Mouse (Mus musculus): ENCODE data around the gene Pdk3. TPM values are rescaled to one million over a fixed set of nuclear protein-coding genes. Genes with fewer than 3 reads are reported as not detected.
A peak's percentile ranks its signal among the peaks of the same experiment; 100 is the strongest.

Pdk3 gene
- 36.8 and 61.8 TPM in 2 replicates for total RNA-seq (2014; fragmentation: Nextera tagmentation)
- 63.3 and 68.6 TPM in 2 replicates for total RNA-seq (2017)

- ATAC-seq (replicated peaks; ENCODE audit: low FRiP score, low TSS enrichment, poor library complexity, severe bottlenecking): peak; percentile 97
Measured at GRCm38 (mm10) chrX:93831561-93832336, at the start of gene Pdk3. TSS of gene Pdk3 (minus strand) at chrX:93832201.

GRCm38 (mm10) chrX:93877634-93878016 is 45.6 kb upstream of the Pdk3 start:
- no peak for ATAC-seq (replicated peaks; ENCODE audit: low FRiP score, low TSS enrichment, poor library complexity, severe bottlenecking)

- ATAC-seq (replicated peaks; ENCODE audit: low FRiP score, low TSS enrichment, poor library complexity, severe bottlenecking): no peak
Measured at GRCm38 (mm10) chrX:93876981-93877633, 45.1 kb upstream of the Pdk3 start.

- ATAC-seq (replicated peaks; ENCODE audit: low FRiP score, low TSS enrichment, poor library complexity, severe bottlenecking): no peak
Measured at GRCm38 (mm10) chrX:93863393-93863792, 31.4 kb upstream of the Pdk3 start.

- ATAC-seq (replicated peaks; ENCODE audit: low FRiP score, low TSS enrichment, poor library complexity, severe bottlenecking): peak; percentile 55; the same call in 1 of the 2 replicates
Measured at GRCm38 (mm10) chrX:93862525-93863086, 30.6 kb upstream of the Pdk3 start.

DNA sequence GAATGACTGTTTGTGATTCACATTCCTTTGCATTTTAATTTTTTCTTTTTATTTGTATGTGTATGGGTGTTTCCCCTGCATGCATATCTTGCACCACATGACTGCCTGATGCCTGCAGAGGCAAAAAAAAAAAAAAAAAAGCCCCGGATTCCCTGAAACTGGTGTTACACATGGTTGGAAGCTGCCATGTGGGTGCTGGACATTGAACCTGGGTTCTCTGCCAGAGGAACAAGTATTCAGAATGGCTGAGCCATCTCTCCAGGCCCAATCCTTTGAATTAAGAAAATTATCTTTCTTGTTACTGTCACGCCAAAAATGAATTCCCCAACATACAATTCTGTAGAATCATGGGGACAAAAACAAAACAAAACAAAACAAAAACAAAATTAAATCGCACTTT is 25.8 kb upstream of the Pdk3 start:
- ATAC-seq (replicated peaks; ENCODE audit: low FRiP score, low TSS enrichment, poor library complexity, severe bottlenecking): no peak

DNA sequence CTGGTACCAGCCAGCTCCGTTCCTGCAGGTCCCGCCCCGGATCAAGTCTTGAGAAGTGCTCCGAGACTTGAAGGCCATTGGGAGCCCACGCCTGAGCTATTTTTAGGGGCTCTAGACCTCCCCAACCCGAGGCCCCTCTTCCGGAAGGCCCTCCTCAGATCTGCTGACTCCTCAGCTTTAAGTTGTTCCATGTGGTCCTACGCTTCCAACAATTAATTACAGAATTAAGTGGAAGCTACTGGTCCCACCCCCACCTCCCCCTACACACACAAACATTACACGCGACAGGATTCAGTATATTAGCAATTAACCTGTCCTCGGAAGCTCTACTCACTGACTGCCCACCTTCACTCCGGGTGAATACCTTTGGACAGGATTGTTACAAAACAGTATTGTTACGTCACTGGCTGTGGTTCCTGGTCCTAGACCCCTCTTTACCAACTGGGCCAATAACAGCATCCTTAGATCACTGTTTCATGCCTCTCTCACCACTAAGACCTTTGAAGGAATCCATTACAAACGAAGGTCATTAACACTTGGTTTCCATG is 410 bp upstream of the Pdk3 start:
- no peak for ATAC-seq (replicated peaks; ENCODE audit: low FRiP score, low TSS enrichment, poor library complexity, severe bottlenecking)

DNA sequence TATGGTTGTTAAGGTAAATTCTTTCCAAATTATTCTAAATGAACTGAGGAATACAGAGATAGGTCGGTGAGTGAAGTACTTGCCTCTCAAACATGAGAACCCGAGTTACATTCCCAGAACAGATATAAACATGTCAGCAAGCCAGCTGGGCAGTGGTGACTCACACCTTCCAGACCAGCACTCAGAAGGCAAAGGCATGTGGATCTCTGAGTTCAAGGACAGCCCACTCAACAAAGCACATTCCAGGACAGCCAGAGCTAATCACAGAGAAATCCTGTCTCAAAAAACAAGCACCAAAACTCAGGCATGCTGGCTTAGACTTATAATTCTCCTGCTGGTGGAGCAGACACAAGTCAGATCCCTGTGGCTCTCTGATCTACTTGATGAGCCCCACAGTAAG is 6.2 kb downstream of the Pdk3 start:
- no peak for ATAC-seq (replicated peaks; ENCODE audit: low FRiP score, low TSS enrichment, poor library complexity, severe bottlenecking)

DNA sequence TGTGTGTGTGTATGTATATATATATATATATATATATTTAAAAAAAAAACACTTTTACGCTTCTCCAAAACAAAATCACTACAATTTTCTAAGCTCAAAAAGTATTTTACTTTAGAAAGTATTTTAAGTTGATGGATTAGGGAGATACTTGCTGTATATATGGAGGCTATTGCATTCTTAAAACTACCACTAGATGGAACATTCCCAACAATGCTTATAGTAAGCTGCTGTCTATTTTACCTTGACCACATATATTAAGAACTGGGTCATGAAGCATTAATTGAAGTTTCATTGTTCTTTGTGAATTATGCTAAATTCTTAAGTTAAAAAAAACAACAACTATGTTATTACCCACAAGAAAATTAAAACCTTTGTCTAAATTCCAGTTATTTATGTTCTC is 24.0 kb downstream of the Pdk3 start:
- ATAC-seq (replicated peaks; ENCODE audit: low FRiP score, low TSS enrichment, poor library complexity, severe bottlenecking): no peak

GRCm38 (mm10) chrX:93793168-93793567 is 38.8 kb downstream of the Pdk3 start:
- peak; percentile 41; the same call in 1 of the 2 replicates for ATAC-seq (replicated peaks; ENCODE audit: low FRiP score, low TSS enrichment, poor library complexity, severe bottlenecking)

DNA sequence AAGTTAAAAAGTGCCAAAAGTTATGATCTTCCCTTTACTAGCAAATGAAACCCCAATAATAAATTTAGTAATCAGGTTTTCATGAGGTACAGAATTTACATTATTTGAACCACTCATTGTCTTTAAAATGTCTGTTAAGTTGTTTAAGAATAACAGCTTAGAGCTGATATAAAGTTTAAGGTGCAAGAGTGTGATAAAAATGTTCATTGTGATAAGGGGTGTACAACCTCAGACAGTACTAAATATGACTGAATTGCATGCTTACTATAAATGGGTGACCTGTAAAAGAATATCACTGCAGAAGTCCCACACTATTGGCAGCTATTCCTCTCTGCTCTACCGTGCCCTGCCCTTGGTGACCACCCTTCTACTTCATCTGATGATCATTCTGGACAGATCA is 42.4 kb downstream of the Pdk3 start:
- ATAC-seq (replicated peaks; ENCODE audit: low FRiP score, low TSS enrichment, poor library complexity, severe bottlenecking): peak; percentile 74; the same call in 1 of the 2 replicates

GRCm38 (mm10) chrX:93760770-93761169 is 71.2 kb downstream of the Pdk3 start:
- no peak for ATAC-seq (replicated peaks; ENCODE audit: low FRiP score, low TSS enrichment, poor library complexity, severe bottlenecking)

- no peak for ATAC-seq (replicated peaks; ENCODE audit: low FRiP score, low TSS enrichment, poor library complexity, severe bottlenecking)
Measured at GRCm38 (mm10) chrX:93756867-93757455, 75.0 kb downstream of the Pdk3 start.

DNA sequence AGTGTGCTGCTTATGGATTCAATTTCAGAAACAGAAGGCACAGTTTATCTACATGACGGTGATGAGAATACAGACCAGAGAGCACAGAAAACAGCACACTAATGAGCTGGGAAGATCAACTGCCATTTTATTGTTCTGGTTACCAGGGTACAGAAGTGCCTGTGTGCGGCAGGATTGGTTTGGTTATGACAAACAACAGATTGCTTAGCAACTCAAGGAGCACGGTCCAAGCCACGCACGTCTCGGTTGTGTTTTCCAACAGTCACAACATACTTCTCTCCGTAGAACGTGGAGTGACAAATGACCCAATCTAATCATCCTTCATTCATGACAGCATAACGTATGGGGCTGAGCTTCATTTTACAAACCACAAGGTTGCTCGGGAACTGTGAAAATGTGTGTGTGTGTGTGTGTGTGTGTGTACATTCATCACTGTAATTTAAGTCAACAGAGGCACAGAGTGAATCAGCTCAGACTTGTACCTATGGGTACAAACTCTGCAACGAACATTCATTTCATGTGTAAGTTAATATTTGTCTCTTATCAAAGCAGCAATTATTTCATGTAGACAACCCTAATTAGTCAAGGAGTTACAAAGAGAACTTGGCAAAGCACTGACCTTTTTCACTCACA is 76.7 kb downstream of the Pdk3 start:
- no peak for ATAC-seq (replicated peaks; ENCODE audit: low FRiP score, low TSS enrichment, poor library complexity, severe bottlenecking)

- ATAC-seq (replicated peaks; ENCODE audit: low FRiP score, low TSS enrichment, poor library complexity, severe bottlenecking): peak; percentile 95
Measured at GRCm38 (mm10) chrX:93750566-93750965, 81.4 kb downstream of the Pdk3 start.

GRCm38 (mm10) chrX:93749165-93749564 is 82.8 kb downstream of the Pdk3 start:
- peak; percentile 51 for ATAC-seq (replicated peaks; ENCODE audit: low FRiP score, low TSS enrichment, poor library complexity, severe bottlenecking)

DNA sequence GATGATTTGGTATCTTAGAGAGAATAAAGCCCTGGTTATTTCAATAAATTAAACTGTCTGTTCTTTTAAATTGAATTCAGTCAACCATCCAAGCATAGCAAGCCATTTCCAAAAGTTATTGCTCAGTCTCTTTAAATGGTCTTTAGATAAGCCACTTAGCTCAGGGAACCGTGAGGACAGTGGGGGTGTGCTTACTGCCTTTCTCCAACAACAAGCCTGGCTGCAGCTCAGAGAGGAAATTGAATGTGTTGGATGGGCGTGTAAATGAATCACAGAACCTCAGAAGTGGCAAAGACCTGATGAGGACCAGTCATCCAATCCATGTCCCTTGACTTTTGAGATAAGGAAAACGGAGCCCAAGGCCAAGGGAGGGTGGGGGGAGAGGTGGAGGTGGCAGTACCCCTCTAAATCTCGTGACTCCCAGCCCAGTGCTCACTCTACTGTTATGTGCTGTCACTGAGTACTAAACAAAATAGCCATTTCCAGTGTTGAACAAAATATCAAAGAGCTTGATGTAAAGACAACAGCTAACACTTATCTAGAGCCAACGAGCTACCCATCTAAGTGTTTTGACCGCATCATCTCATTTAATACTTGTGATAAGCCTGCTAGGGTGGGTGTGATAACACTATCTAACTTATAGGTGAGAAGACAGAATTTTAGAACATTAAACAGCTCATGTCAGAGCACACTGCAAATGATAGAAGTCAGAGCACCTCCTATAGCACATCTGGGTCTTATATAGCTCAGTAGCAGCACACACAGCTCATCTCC is 98.8 kb downstream of the Pdk3 start:
- no peak for ATAC-seq (replicated peaks; ENCODE audit: low FRiP score, low TSS enrichment, poor library complexity, severe bottlenecking)

- ATAC-seq (replicated peaks; ENCODE audit: low FRiP score, low TSS enrichment, poor library complexity, severe bottlenecking): no peak
Measured at GRCm38 (mm10) chrX:93732407-93732806, 99.6 kb downstream of the Pdk3 start.

DNA sequence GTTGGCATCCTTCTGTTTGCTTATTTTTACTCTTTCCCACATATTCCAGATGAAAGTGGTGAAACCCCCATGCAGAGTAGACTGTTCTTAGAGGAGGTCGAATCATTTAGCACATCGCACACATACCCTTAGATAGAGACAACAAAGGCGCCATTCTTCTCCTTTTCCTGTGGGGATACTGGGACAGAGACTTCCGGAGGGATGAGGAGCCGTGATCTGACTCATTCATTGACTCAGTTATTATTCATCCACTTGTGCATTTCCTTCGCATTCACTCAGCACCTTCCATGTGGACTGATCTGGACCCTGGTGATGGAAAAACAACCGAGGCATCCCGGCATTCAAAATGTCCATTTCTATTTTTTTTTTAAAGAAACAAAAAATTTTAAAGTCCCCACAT is 101.1 kb downstream of the Pdk3 start:
- no peak for ATAC-seq (replicated peaks; ENCODE audit: low FRiP score, low TSS enrichment, poor library complexity, severe bottlenecking)
